Mouse (Mus musculus) lung, embryonic 16.5 days (tissue): ENCODE measurements around the gene Carm1. TPM values are rescaled to one million over a fixed set of nuclear protein-coding genes. Genes with fewer than 3 reads are reported as not detected.

Experiments used
- ATAC-seq: fragments of 200-750 bp; cut with Nextera tagmentation; 2 replicates; pipeline ENCODE4 v1.8.0; 2017; ENCODE audit warnings: low read depth, mild to moderate bottlenecking, moderate library complexity
- H3K27ac ChIP-seq: fragments of 300-500 bp; sonication (generic); 2 replicates; pipeline ENCODE4 v1.5.1; 2014; ENCODE audit warnings: mild to moderate bottlenecking, control low read depth, low read length
- H3K27me3 ChIP-seq: fragments of 300-500 bp; sonication (generic); 2 replicates; pipeline ENCODE4 v1.6.1; 2014; ENCODE audit warnings: low read depth, low read length, mixed read lengths; ENCODE audit not compliant: control insufficient read depth, insufficient read depth
- H3K36me3 ChIP-seq: fragments of 300-500 bp; sonication (generic); 2 replicates; pipeline ENCODE4 v1.6.1; 2014; ENCODE audit warnings: low read length; ENCODE audit not compliant: control insufficient read depth, insufficient read depth
- H3K4me1 ChIP-seq: fragments of 300-500 bp; sonication (generic); replicated peaks from 2 replicates; pipeline ENCODE4 v1.6.1; 2014; ENCODE audit warnings: low read length, mixed read lengths; ENCODE audit not compliant: control insufficient read depth, insufficient read depth
- H3K4me2 ChIP-seq: fragments of 300-500 bp; sonication (generic); 2 replicates; pipeline ENCODE4 v1.6.1; 2014; ENCODE audit warnings: low read depth, low read length, control low read depth
- H3K4me3 ChIP-seq: fragments of 300-500 bp; sonication (generic); 2 replicates; pipeline ENCODE4 v1.5.1; 2014; ENCODE audit warnings: mild to moderate bottlenecking, low read length, control low read depth
- H3K9ac ChIP-seq: fragments of 300-500 bp; sonication (generic); 2 replicates; pipeline ENCODE4 v1.6.1; 2014; ENCODE audit warnings: low read length, control low read depth
- H3K9me3 ChIP-seq: fragments of 300-500 bp; sonication (generic); 2 replicates; pipeline ENCODE4 v1.6.1; 2016; ENCODE audit warnings: low read length; ENCODE audit not compliant: control insufficient read depth
- WGBS: fragments of 180-500 bp; shearing (Covaris S2); extraction: QIAGEN DNeasy Blood & Tissue Kit; methylation state at CpG from one replicate; pipeline ENCODE4 v1.1.7; 2014; 5-methylcytosine and 5-hydroxymethylcytosine counted together
- polyA plus RNA-seq: library from polyadenylated mRNA; unstranded; fragments of >200 nt; fragmentation: Nextera tagmentation; extraction: Ambion mirVana; gene quantifications from 2 replicates; pipeline ENCODE4 v1.2.1, GENCODE M21; 2015

The Carm1 gene
- polyA plus RNA-seq, 1 experiment from 2014 or later = 20.8 TPM

- Histone ChIP-seq H3K36me3 (no peaks in the 10 kb centered on the region), H3K4me3 (peak overlapping the region; percentile 83), H3K27me3 (no peaks in the 10 kb centered on the region), H3K27ac (peak overlapping the region; percentile 98), H3K4me2 (peak overlapping the region; percentile 78), H3K9me3 (no peaks in the 10 kb centered on the region), H3K9ac (peak overlapping the region; percentile 94), H3K4me1 (peaks cover 7% of the 10 kb centered on the region)
- under 1% methylated on average over 46 of the region's 57 CpGs for WGBS
- peak; percentile 82 for ATAC-seq
These were observed 69.6 kb downstream of the Carm1 start for GRCm38 (mm10) chr9:21616232-21616781.

GRCm38 (mm10) chr9:21617066-21617465 lies 70.4 kb downstream of the Carm1 start:
- H3K27me3 ChIP-seq = no peaks in the 10 kb centered on the region
- WGBS = 4% methylated on average over 10 of the region's 10 CpGs
- no peak for ATAC-seq
- peak overlapping the region; percentile 94 for H3K9ac ChIP-seq
- peak overlapping the region; percentile 83 for H3K4me3 ChIP-seq
- no peaks in the 10 kb centered on the region for H3K9me3 ChIP-seq
- H3K27ac ChIP-seq = peak overlapping the region; percentile 98
- peaks cover 7% of the 10 kb centered on the region for H3K4me1 ChIP-seq
- peak overlapping the region; percentile 78 for H3K4me2 ChIP-seq
- no peaks in the 10 kb centered on the region for H3K36me3 ChIP-seq

- Histone ChIP-seq H3K9ac (no peak overlapping the region), H3K27me3 (no peaks in the 10 kb centered on the region), H3K36me3 (no peaks in the 10 kb centered on the region), H3K4me2 (no peak overlapping the region), H3K27ac (no peak overlapping the region), H3K4me3 (no peak overlapping the region), H3K4me1 (peaks cover 4% of the 10 kb centered on the region; the same call in 1 of the 2 replicates), H3K9me3 (no peaks in the 10 kb centered on the region)
- ATAC-seq = no peak
- 82% methylated on average over 4 of the region's 4 CpGs for WGBS
These were observed 73.5 kb downstream of the Carm1 start for GRCm38 (mm10) chr9:21620229-21620628.

DNA sequence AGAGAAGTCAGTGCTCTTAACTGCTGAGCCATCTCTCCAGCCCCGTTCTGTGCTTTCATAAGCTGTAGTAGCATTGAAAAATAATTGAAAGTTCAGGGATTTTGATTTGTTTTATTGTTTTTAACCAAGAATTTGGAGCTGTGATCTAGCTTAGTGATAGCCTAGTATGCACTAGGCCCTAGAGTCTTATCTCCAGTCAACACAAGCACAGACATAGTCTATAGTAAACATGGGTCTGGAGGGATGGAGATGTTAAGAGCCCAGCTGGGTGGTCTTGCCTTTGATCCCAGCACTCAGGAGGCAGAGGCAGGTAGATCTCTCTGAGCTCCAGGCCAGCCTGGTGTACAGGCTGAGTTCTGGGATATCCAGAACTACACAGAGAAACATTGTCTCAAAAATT lies 76.0 kb downstream of the Carm1 start:
- no peaks in the 10 kb centered on the region for H3K27me3 ChIP-seq
- 97% methylated on average over 1 of the region's 1 CpGs for WGBS
- H3K9ac ChIP-seq = no peak overlapping the region
- no peaks in the 10 kb centered on the region for H3K9me3 ChIP-seq
- no peak for ATAC-seq
- no peak overlapping the region for H3K4me2 ChIP-seq
- H3K36me3 ChIP-seq = no peaks in the 10 kb centered on the region
- no peak overlapping the region for H3K4me3 ChIP-seq
- no peak overlapping the region for H3K27ac ChIP-seq
- peaks cover 4% of the 10 kb centered on the region; the same call in 1 of the 2 replicates for H3K4me1 ChIP-seq

DNA sequence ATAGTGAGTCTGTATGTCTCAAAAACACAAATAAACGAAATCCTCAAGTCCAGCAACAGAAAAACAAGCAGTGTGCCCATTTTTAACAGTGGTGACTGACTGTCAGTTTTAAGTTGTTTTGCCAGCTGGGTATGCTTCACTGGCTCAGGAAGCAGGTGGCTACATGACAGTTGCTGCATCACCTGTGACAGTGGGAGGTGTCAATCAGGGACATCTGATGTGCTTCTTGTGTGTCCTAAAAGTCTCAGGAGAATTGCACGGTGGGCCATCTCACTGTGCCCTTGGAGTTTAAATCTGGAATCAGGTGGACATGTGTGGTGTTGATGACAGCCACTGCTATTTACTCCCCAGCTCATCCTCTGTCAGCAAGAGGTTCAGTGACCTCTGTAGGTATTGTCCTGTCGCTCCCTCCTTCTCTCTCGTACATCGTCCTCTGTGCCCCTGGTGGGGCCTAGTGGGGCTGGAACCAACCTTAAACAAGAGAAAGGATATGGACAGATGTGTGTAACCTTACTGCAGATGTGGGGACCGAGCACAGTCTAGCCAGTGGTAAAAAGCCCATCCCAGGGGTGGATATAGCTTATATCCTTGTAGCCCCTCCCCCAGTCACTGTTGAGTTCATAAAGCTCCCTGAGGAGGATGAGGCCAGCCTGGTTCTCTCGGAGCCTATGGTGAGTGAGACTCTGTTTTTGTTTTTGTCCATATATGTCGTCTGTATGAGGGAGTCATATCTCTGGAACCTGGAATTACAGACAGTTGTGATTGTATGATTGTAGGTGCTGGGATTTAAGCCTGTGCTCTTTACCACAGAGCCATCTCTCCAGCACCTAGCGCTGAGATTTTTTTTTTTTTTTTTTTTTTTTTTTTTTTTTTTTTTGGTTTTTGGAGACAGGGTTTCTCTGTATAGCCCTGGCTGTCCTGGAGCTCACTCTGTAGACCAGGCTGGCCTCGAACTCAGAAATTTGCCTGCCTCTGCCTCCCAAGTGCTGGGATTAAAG lies 78.9 kb downstream of the Carm1 start:
- no peak overlapping the region for H3K27ac ChIP-seq
- no peaks in the 10 kb centered on the region for H3K27me3 ChIP-seq
- H3K9ac ChIP-seq = no peak overlapping the region
- no peaks in the 10 kb centered on the region for H3K9me3 ChIP-seq
- no peak overlapping the region for H3K4me2 ChIP-seq
- H3K4me3 ChIP-seq = no peak overlapping the region
- no peaks in the 10 kb centered on the region for H3K36me3 ChIP-seq
- ATAC-seq = no peak
- no peaks in the 10 kb centered on the region for H3K4me1 ChIP-seq
- 87% methylated on average over 10 of the region's 10 CpGs for WGBS

DNA sequence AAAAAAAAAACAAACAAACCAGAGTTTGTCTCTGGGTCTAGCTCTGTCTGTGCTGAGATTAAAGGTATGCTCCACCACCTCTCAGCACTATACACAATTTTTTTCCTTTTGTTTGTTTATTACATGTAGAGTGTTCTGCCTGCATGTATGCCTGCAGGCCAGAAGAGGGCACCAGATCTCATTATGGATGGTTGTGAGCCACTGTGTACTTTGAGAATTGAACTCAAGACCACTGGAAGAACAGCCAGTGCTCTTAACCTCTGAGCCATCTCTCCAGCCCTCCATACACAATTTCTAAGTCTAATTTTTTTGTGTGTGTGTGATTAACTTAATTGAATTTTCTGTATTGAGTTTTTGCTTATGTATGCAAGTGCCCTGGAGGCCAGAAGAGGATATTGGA lies 79.9 kb downstream of the Carm1 start:
- H3K9ac ChIP-seq = no peak overlapping the region
- no peak overlapping the region for H3K4me2 ChIP-seq
- H3K36me3 ChIP-seq = peaks cover 2% of the 10 kb centered on the region; the same call in 1 of the 2 replicates
- no peak overlapping the region for H3K27ac ChIP-seq
- no peaks in the 10 kb centered on the region for H3K4me1 ChIP-seq
- H3K27me3 ChIP-seq = no peaks in the 10 kb centered on the region
- no peaks in the 10 kb centered on the region for H3K9me3 ChIP-seq
- H3K4me3 ChIP-seq = no peak overlapping the region
- no peak for ATAC-seq

GRCm38 (mm10) chr9:21627145-21627795 lies 80.6 kb downstream of the Carm1 start:
- peaks cover 2% of the 10 kb centered on the region; the same call in 1 of the 2 replicates for H3K36me3 ChIP-seq
- H3K4me3 ChIP-seq = no peak overlapping the region
- no peaks in the 10 kb centered on the region for H3K27me3 ChIP-seq
- no peak overlapping the region for H3K4me2 ChIP-seq
- no peak overlapping the region for H3K27ac ChIP-seq
- WGBS = 61% methylated on average over 5 of the region's 5 CpGs
- no peak for ATAC-seq
- H3K9me3 ChIP-seq = no peaks in the 10 kb centered on the region
- H3K9ac ChIP-seq = no peak overlapping the region
- no peaks in the 10 kb centered on the region for H3K4me1 ChIP-seq

DNA sequence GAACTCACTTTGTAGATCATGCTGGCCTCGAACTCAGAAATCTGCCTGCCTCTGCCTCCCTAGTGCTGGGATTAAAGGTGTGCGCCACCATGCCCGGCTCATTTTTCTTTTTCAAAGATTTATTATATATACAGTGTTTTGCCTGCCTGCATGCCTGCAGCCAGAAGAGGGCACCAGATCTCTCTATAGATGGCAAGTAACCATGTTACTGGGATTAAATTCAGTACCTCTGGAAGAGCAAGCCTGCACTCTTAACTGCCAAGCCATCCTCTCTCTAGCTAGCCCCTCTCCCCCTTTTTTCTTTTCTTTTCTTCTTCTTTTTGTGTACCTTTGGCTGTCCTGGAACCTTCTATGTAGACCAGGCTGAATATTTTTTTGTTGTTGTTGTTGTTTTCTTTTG lies 84.0 kb downstream of the Carm1 start:
- no peaks in the 10 kb centered on the region for H3K9me3 ChIP-seq
- H3K27me3 ChIP-seq = no peaks in the 10 kb centered on the region
- WGBS = 77% methylated on average over 3 of the region's 3 CpGs
- H3K4me1 ChIP-seq = no peaks in the 10 kb centered on the region
- H3K9ac ChIP-seq = no peak overlapping the region
- H3K4me3 ChIP-seq = no peak overlapping the region
- peaks cover 27% of the 10 kb centered on the region for H3K36me3 ChIP-seq
- no peak for ATAC-seq
- H3K27ac ChIP-seq = no peak overlapping the region
- H3K4me2 ChIP-seq = no peak overlapping the region

GRCm38 (mm10) chr9:21633106-21633505 lies 86.4 kb downstream of the Carm1 start:
- H3K4me2 ChIP-seq = no peak overlapping the region
- no peaks in the 10 kb centered on the region for H3K27me3 ChIP-seq
- 81% methylated on average over 3 of the region's 3 CpGs for WGBS
- no peaks in the 10 kb centered on the region for H3K4me1 ChIP-seq
- no peak overlapping the region for H3K27ac ChIP-seq
- no peak overlapping the region for H3K9ac ChIP-seq
- peaks cover 37% of the 10 kb centered on the region for H3K36me3 ChIP-seq
- ATAC-seq = no peak
- no peaks in the 10 kb centered on the region for H3K9me3 ChIP-seq
- H3K4me3 ChIP-seq = no peak overlapping the region
